Mouse (Mus musculus) embryonic facial prominence, embryonic 13.5 days (tissue): ENCODE results near the gene Tarm1. TPM values are rescaled to one million over a fixed set of nuclear protein-coding genes. Genes with fewer than 3 reads are reported as not detected.
A peak's percentile ranks its signal among the peaks of the same experiment; 100 is the strongest.

Experiments used
- ATAC-seq: fragments of 200-750 bp; cut with Nextera tagmentation; 2 replicates; pipeline ENCODE4 v1.8.0; 2017; ENCODE audit warnings: low read depth; ENCODE audit not compliant: insufficient number of reproducible peaks, insufficient read depth, low FRiP score, low TSS enrichment
- H3K27ac ChIP-seq: fragments of 300-500 bp; sonication (generic); 2 replicates; pipeline ENCODE4 v1.5.1; 2015; ENCODE audit warnings: moderate library complexity, mild to moderate bottlenecking, inconsistent platforms
- H3K27me3 ChIP-seq: fragments of 300-500 bp; sonication (generic); 2 replicates; pipeline ENCODE4 v1.6.1; 2015; ENCODE audit warnings: mild to moderate bottlenecking, inconsistent platforms
- H3K36me3 ChIP-seq: fragments of 300-500 bp; sonication (generic); 2 replicates; pipeline ENCODE4 v1.6.1; 2015; ENCODE audit warnings: mild to moderate bottlenecking, inconsistent platforms
- H3K4me1 ChIP-seq: fragments of 300-500 bp; sonication (generic); 2 replicates; pipeline ENCODE4 v1.6.1; 2015; ENCODE audit warnings: inconsistent platforms
- H3K4me2 ChIP-seq: fragments of 300-500 bp; sonication (generic); 2 replicates; pipeline ENCODE4 v1.6.1; 2015; ENCODE audit warnings: moderate library complexity, mild to moderate bottlenecking, inconsistent platforms
- H3K4me3 ChIP-seq: fragments of 300-500 bp; sonication (generic); 2 replicates; pipeline ENCODE4 v1.5.1; 2015; ENCODE audit warnings: mild to moderate bottlenecking, inconsistent platforms
- H3K9ac ChIP-seq: fragments of 300-500 bp; sonication (generic); 2 replicates; pipeline ENCODE4 v1.6.1; 2015; ENCODE audit warnings: mild to moderate bottlenecking, inconsistent platforms
- H3K9me3 ChIP-seq: fragments of 300-500 bp; sonication (generic); 2 replicates; pipeline ENCODE4 v1.6.1; 2016; ENCODE audit warnings: inconsistent platforms
- WGBS: fragments of 180-500 bp; shearing (Covaris S2); methylation state at CpG from one replicate; pipeline ENCODE4 v1.1.7; 2015; ENCODE audit warnings: mixed read lengths; 5-methylcytosine and 5-hydroxymethylcytosine counted together
- polyA plus RNA-seq: library from polyadenylated mRNA; unstranded; fragments of >200 nt; fragmentation: Nextera tagmentation; extraction: Ambion mirVana; gene quantifications from 2 replicates; pipeline ENCODE4 v1.2.1, GENCODE M21; 2015

Tarm1 gene
- polyA plus RNA-seq, 1 experiment from 2014 or later, result not detected

DNA sequence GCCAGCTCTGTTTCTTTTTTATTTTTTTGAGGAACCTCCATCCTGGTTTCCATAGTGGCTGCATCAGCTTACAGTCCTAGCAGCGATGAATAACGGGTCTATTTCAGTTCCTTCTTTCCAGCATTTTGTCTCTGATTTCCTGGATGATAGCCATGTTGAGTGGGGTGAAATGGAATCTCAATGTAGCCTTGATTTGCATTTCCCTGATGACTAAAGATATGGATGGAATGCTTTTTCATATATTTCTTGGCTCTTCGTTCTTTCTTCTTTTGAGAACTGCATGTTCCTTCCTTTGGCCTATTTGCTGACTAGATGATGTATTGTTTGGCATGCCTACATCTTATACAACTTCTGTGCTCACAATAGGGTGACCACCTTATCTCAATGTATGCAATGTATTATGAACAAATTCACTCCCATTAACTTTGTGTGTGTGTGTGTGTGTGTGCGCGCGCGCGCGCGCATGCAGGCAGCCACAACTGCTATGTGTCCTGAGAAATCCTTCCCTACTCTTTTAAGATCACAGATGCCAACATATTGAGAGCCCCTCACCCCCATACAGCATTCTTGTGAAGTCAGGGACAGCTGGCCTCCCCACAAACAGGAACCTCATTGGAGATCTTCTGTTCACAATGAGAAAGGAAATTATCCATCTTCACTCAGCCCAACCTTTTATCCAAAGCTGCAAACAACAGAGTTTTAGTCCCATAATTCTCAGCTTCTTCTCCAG is 45.1 kb downstream of the Tarm1 start:
- 0 out of 2 replicates have a peak overlapping the region, but pooled peaks have one; percentile 16 for H3K27ac ChIP-seq
- WGBS, result 83% methylated on average over 10 of the region's 10 CpGs
- no peak for ATAC-seq

DNA sequence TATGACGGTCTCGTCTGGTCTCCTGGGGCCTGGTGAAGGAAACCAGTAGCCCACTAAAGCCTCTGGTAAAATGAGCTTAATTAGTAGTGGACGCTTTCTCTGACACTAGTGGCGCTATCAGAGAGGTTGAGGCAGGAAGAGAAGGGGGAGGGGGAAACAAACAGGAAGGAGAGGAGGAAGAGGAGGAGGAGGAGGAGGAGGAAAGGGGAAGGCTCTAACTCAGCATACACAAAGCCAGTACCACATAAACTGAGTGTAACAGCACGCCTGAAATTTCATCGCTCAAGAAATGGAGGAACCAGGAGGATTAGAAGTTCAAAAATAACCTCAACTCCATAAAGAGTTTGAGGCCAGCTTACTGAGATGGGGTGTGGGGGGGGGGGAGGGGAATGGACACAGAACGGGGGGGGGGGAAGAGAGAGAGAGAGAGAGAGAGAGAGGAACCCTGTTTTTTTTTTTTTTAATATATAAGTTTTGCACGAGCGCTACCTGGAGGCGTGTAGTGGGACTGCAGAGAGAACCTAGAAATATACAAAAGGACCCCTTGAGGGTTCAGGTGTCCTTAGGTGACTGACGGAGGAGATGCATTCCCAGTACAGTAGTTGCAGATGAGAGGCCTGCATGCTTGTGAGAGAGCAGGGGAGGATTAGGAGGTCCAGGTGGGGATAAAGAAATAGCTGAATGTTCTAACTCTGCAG is 48.8 kb downstream of the Tarm1 start:
- H3K4me3 ChIP-seq, result no peak overlapping the region
- ATAC-seq, result no peak
- no peaks in the 10 kb centered on the region for H3K9me3 ChIP-seq
- 52% methylated on average over 11 of the region's 11 CpGs for WGBS
- H3K9ac ChIP-seq, result no peak overlapping the region
- no peak overlapping the region for H3K27ac ChIP-seq
- peaks cover 2% of the 10 kb centered on the region; the same call in 1 of the 2 replicates for H3K4me1 ChIP-seq
- H3K27me3 ChIP-seq, result peaks cover 4% of the 10 kb centered on the region; the same call in 1 of the 2 replicates
- H3K4me2 ChIP-seq, result no peak overlapping the region
- H3K36me3 ChIP-seq, result no peaks in the 10 kb centered on the region

More for the DNA sequence above, 45.1 kb downstream of the Tarm1 start:
- no peak overlapping the region for H3K4me2 ChIP-seq
- no peaks in the 10 kb centered on the region for H3K27me3 ChIP-seq
- no peaks in the 10 kb centered on the region for H3K9me3 ChIP-seq
- peaks cover 2% of the 10 kb centered on the region; the same call in 1 of the 2 replicates for H3K4me1 ChIP-seq
- H3K4me3 ChIP-seq, result no peak overlapping the region
- no peak overlapping the region for H3K9ac ChIP-seq
- H3K36me3 ChIP-seq, result no peaks in the 10 kb centered on the region

DNA sequence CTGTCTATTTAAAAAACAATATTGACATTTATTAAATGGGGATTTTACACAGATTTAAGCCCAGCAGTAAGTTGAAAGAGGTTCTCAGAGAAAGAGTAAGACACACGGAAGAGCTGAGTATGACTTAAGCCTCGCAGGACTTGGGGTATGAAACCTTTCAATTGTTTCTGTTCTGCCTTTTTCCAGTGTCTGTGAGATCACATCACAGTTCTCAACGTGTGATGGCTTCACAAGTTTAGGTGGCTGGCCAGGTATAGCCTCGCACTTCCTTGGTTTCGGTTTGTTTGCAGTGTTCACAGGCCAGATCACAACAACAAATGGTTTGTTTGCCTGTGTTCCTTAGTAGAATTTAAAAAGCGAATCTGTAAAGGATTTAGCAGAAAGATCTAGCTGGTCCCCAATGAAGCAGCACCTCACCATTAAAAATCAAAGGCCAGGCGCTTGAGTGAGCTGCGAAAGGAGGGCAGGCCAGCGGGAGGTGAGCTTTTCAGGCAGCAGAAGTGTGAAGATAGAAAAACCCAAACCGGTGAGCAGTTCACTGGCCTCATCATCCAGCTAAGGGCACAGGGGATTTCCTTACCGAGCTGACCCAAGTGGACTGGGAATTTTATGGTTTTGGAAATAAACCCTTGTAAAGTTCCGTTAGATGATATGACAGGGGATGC is 49.5 kb downstream of the Tarm1 start:
- Histone ChIP-seq H3K27ac (no peak overlapping the region), H3K4me1 (peaks cover 2% of the 10 kb centered on the region; the same call in 1 of the 2 replicates), H3K4me2 (no peak overlapping the region), H3K9me3 (no peaks in the 10 kb centered on the region), H3K9ac (no peak overlapping the region), H3K4me3 (no peak overlapping the region), H3K36me3 (no peaks in the 10 kb centered on the region), H3K27me3 (peaks cover 4% of the 10 kb centered on the region; the same call in 1 of the 2 replicates)
- ATAC-seq, result no peak
- WGBS, result 62% methylated on average over 12 of the region's 12 CpGs

DNA sequence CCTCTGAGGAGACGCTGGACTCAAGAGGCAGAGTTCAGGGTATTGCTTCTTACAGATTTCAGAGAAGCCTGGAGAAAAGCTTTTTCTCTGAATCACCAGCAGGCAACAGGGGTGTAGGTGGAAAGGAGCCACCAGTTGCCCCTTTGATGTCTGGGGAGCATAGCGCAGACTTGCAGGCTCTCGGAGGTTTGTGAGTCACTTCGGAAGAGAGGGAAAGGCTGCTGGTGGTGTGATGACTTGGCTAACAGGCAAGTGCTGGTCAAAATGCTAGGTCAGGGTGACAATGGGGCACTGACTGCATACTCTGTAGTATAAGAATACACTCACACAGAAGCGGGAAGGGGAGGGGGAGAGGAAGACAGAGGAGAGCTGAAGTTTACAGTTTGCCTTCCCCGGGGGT is 51.3 kb downstream of the Tarm1 start:
- H3K27me3 ChIP-seq, result peaks cover 4% of the 10 kb centered on the region; the same call in 1 of the 2 replicates
- H3K9ac ChIP-seq, result no peak overlapping the region
- no peak overlapping the region for H3K4me2 ChIP-seq
- no peaks in the 10 kb centered on the region for H3K9me3 ChIP-seq
- H3K4me3 ChIP-seq, result no peak overlapping the region
- 48% methylated on average over 6 of the region's 6 CpGs for WGBS
- H3K27ac ChIP-seq, result no peak overlapping the region
- ATAC-seq, result no peak
- no peaks in the 10 kb centered on the region for H3K4me1 ChIP-seq
- no peaks in the 10 kb centered on the region for H3K36me3 ChIP-seq

DNA sequence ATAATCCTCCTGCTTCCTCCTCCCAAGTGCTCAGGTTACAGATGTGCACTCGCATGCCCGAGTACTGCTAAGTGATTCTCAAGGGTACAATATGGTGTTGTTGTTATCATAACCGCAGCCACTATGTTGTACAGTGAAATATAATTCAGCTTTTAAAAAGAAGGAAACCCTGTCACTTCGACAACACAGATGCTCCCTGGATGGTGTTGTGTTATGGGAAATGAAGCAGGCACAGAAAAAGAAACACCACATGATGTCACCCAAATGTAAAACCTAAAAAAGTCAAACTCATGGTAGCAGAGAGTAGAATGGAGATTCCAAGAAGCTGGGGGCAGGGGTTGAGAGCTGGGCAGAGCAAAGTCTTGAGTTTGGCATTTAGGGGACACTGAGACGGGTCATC is 51.8 kb downstream of the Tarm1 start:
- no peak overlapping the region for H3K9ac ChIP-seq
- H3K4me2 ChIP-seq, result no peak overlapping the region
- H3K4me3 ChIP-seq, result no peak overlapping the region
- no peak overlapping the region for H3K27ac ChIP-seq
- H3K36me3 ChIP-seq, result no peaks in the 10 kb centered on the region
- H3K4me1 ChIP-seq, result no peaks in the 10 kb centered on the region
- H3K9me3 ChIP-seq, result no peaks in the 10 kb centered on the region
- ATAC-seq, result no peak
- 38% methylated on average over 5 of the region's 5 CpGs for WGBS
- H3K27me3 ChIP-seq, result peaks cover 4% of the 10 kb centered on the region; the same call in 1 of the 2 replicates

DNA sequence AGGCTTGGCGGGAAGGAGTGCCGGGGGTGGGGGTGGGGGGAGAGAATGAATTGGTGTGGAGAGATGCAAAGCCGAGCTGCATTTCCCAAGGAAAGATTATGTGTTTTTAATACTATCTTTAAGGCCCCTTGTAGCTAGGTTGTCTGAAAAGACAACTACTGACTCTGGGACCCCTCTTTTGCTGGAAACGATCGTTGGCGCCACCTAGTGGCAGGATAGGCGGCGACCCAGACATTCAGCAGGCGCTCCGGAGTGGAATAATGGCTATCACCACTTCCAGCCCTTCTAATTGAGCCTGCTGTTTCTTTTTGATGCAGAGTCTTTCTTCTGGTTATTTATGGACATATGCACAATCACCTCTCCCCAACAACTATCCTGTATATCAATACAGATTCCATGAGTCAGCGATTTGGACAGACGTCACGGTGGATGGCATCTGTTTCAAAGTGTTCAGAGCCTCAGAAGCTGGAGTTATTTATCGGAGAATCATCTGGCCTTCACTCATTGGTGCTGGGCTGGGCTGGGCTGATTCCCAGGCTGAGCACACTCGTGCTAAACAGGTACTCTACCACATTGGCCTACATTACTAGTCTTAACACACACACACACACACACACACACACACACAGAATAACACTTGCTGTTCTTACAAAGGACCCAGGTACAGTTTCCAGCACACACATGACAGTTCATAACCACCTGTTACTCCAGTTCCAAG is 53.5 kb downstream of the Tarm1 start:
- no peaks in the 10 kb centered on the region for H3K36me3 ChIP-seq
- H3K4me3 ChIP-seq, result no peak overlapping the region
- H3K9me3 ChIP-seq, result no peaks in the 10 kb centered on the region
- H3K4me1 ChIP-seq, result no peaks in the 10 kb centered on the region
- H3K27me3 ChIP-seq, result peaks cover 4% of the 10 kb centered on the region; the same call in 1 of the 2 replicates
- no peak overlapping the region for H3K27ac ChIP-seq
- ATAC-seq, result no peak
- H3K4me2 ChIP-seq, result no peak overlapping the region
- 14% methylated on average over 15 of the region's 15 CpGs for WGBS
- no peak overlapping the region for H3K9ac ChIP-seq

DNA sequence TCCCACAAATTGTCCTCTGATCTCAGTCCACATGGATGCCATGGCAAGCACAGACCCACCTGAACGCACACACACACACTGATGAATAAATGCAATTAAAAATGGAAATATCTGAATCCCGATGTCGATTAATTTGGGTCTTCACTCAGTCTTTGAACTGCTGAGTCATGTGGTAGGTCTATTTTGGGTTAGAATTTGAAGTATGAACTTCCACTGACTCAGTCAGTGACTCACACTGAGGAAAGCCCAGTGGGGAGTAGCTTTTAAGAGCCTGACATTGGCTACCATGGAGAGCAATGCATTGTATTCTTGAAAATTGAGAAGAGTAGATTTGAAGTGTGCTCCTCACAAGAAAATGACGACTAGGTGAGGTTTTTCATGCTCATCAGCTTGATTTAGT is 55.4 kb downstream of the Tarm1 start:
- WGBS, result 71% methylated on average over 4 of the region's 4 CpGs
- H3K9ac ChIP-seq, result no peak overlapping the region

DNA sequence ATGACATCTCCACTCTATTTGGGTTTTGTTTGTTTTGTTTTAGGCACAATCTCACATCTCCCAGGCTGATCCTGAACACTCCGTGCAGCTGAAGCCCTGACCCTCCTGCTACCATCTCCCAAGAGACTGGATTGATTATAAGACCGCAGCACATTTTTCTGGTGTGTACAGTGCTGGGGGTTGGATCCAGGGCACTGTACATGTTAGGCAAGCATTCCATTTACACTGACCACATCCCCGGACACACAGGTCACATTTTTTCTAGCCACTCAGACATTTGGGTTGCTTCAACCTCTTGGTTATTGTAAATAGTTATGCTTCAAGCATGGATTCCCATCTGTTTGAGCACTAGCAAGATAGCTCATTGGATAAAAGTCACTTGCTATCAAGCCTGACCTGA is 55.8 kb downstream of the Tarm1 start:
- H3K4me3 ChIP-seq, result no peak overlapping the region
- no peak overlapping the region for H3K4me2 ChIP-seq
- H3K4me1 ChIP-seq, result no peaks in the 10 kb centered on the region
- WGBS, result 74% methylated on average over 3 of the region's 3 CpGs
- ATAC-seq, result no peak
- peaks cover 4% of the 10 kb centered on the region; the same call in 1 of the 2 replicates for H3K27me3 ChIP-seq
- no peaks in the 10 kb centered on the region for H3K36me3 ChIP-seq
- no peak overlapping the region for H3K27ac ChIP-seq
- H3K9me3 ChIP-seq, result no peaks in the 10 kb centered on the region
- H3K9ac ChIP-seq, result no peak overlapping the region

More for the DNA sequence above, 55.4 kb downstream of the Tarm1 start:
- H3K4me2 ChIP-seq, result no peak overlapping the region
- H3K9me3 ChIP-seq, result no peaks in the 10 kb centered on the region
- H3K27me3 ChIP-seq, result peaks cover 4% of the 10 kb centered on the region; the same call in 1 of the 2 replicates
- no peaks in the 10 kb centered on the region for H3K4me1 ChIP-seq
- no peak for ATAC-seq
- no peaks in the 10 kb centered on the region for H3K36me3 ChIP-seq
- no peak overlapping the region for H3K4me3 ChIP-seq
- no peak overlapping the region for H3K27ac ChIP-seq

DNA sequence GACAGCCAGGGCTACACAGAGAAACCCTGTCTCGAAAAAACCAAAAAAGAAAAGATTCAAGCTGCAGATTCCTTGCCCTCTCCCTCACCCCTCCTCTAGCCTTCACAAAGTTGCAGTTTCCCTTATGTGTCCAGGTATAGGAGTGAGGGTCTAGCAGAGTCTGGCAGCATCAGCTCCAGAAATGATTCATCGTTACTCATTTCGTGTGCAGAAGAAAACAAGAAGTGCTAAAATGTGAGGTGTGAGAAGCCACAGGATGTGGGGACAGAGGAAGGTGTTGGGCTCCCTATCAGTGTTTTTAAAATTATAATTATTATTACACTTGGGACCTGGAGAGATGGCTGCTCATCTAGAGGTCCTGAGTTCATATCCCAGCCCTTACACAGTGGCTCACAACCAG is 57.7 kb downstream of the Tarm1 start:
- WGBS, result 85% methylated on average over 3 of the region's 3 CpGs
- H3K4me1 ChIP-seq, result no peaks in the 10 kb centered on the region
- no peak overlapping the region for H3K4me2 ChIP-seq
- no peaks in the 10 kb centered on the region for H3K9me3 ChIP-seq
- H3K27ac ChIP-seq, result no peak overlapping the region
- H3K27me3 ChIP-seq, result peaks cover 4% of the 10 kb centered on the region; the same call in 1 of the 2 replicates
- H3K36me3 ChIP-seq, result no peaks in the 10 kb centered on the region
- H3K9ac ChIP-seq, result no peak overlapping the region
- ATAC-seq, result no peak
- H3K4me3 ChIP-seq, result no peak overlapping the region

DNA sequence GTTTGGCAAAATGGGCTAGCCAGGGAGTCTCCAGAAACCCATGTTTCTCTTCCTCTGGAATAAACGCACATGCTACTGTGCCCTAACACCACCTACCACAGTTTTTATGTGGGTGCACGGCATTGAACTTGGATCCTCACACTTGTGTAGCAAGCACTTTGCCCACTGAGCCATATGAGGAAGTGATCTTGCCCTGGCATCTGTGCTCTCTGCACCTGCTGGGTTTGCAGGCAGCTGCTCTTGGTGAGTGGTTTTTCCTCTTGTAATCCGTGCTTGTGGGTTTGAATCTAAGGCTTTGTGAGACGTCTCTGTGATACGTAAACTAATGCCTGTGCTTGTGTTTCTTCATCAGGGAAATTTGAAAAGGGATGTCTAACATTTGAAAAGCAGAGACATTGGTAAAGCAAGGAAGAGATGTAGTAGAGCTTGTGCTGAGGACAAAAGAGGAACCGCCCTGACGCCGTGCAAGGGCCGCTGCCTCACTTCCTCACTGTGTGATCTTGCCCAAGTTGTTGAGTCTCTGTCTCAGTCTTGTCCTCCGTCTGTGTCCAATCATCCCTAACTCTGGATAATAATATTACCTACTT is 59.9 kb downstream of the Tarm1 start:
- Histone ChIP-seq H3K4me2 (no peak overlapping the region), H3K4me1 (no peaks in the 10 kb centered on the region), H3K9me3 (no peaks in the 10 kb centered on the region), H3K4me3 (no peak overlapping the region), H3K9ac (no peak overlapping the region), H3K27me3 (no peaks in the 10 kb centered on the region), H3K27ac (no peak overlapping the region), H3K36me3 (no peaks in the 10 kb centered on the region)
- ATAC-seq, result no peak
- 82% methylated on average over 10 of the region's 10 CpGs for WGBS

DNA sequence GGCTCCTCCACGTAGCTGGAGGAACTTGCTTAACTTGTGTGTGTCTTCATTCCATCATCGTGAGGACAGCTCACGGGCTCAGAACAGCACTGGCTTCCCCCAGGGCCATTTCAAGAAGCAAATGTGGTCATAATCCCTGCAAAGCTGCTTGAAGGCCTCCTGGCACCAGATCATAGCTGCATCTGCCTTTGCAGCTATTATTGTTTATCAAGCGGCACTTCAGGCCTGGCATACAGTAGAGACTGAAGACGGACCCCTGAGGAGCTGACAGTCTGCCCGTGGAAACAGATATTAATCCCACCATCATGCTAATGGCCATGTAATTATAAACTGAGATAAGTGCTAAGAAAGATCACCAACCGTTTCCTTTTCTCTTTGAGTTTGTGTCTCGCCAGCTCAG is 61.9 kb downstream of the Tarm1 start:
- H3K9ac ChIP-seq, result no peak overlapping the region
- H3K4me3 ChIP-seq, result no peak overlapping the region
- H3K27me3 ChIP-seq, result no peaks in the 10 kb centered on the region
- H3K36me3 ChIP-seq, result no peaks in the 10 kb centered on the region
- H3K27ac ChIP-seq, result no peak overlapping the region
- WGBS, result 60% methylated on average over 8 of the region's 8 CpGs
- no peaks in the 10 kb centered on the region for H3K4me1 ChIP-seq
- H3K9me3 ChIP-seq, result no peaks in the 10 kb centered on the region
- ATAC-seq, result no peak
- no peak overlapping the region for H3K4me2 ChIP-seq
